Mouse (Mus musculus) embryonic facial prominence, embryonic 11.5 days (tissue): ENCODE results near the gene Pxk. TPM values are rescaled to one million over a fixed set of nuclear protein-coding genes. Genes with fewer than 3 reads are reported as not detected.

Experiments
- ATAC-seq: fragments of 200-750 bp; cut with Nextera tagmentation; replicated peaks from 2 replicates; pipeline ENCODE4 v1.8.0; 2017; ENCODE audit warnings: low read depth; ENCODE audit not compliant: insufficient number of reproducible peaks, low FRiP score, low TSS enrichment
- DNase-seq: peaks from one replicate; pipeline ENCODE4 v3.0.0-alpha.2; 2015; ENCODE audit warnings: low spot score
- H3K27ac ChIP-seq: fragments of 300-500 bp; sonication (generic); replicated peaks from 2 replicates; pipeline ENCODE4 v1.5.1; 2014; ENCODE audit warnings: mild to moderate bottlenecking, low read depth, low read length, control low read depth
- H3K27me3 ChIP-seq: fragments of 300-500 bp; sonication (generic); 2 replicates; pipeline ENCODE4 v1.6.1; 2014; ENCODE audit warnings: mild to moderate bottlenecking, low read length, moderate library complexity, mixed read lengths; ENCODE audit not compliant: control insufficient read depth, insufficient read depth
- H3K36me3 ChIP-seq: fragments of 300-500 bp; sonication (generic); replicated peaks from 2 replicates; pipeline ENCODE4 v1.6.1; 2014; ENCODE audit warnings: low read depth, mild to moderate bottlenecking, low read length, moderate library complexity, mixed read lengths; ENCODE audit not compliant: control insufficient read depth, insufficient read depth
- H3K4me1 ChIP-seq: fragments of 300-500 bp; sonication (generic); 2 replicates; pipeline ENCODE4 v1.6.1; 2014; ENCODE audit warnings: low read length, mixed read lengths; ENCODE audit not compliant: control insufficient read depth, insufficient read depth
- H3K4me2 ChIP-seq: fragments of 300-500 bp; sonication (generic); 2 replicates; pipeline ENCODE4 v1.6.1; 2014; ENCODE audit warnings: low read depth, mild to moderate bottlenecking, control low read depth, low read length, moderate library complexity
- H3K4me3 ChIP-seq: fragments of 300-500 bp; sonication (generic); 2 replicates; pipeline ENCODE4 v1.5.1; 2014; ENCODE audit warnings: low read depth, low read length, control low read depth
- H3K9ac ChIP-seq: fragments of 300-500 bp; sonication (generic); replicated peaks from 2 replicates; pipeline ENCODE4 v1.6.1; 2014; ENCODE audit warnings: mild to moderate bottlenecking, control low read depth, low read length
- H3K9me3 ChIP-seq: fragments of 300-500 bp; sonication (generic); replicated peaks from 2 replicates; pipeline ENCODE4 v1.6.1; 2016; ENCODE audit warnings: mild to moderate bottlenecking, low read length, inconsistent platforms, mixed read lengths; ENCODE audit not compliant: control insufficient read depth
- WGBS: fragments of 180-500 bp; shearing (Covaris S2); extraction: QIAGEN DNeasy Blood & Tissue Kit; methylation state at CpG from one replicate; pipeline ENCODE4 v1.1.7; 2014; 5-methylcytosine and 5-hydroxymethylcytosine counted together
- polyA plus RNA-seq: library from polyadenylated mRNA; unstranded; fragments of >200 nt; fragmentation: Nextera tagmentation; extraction: Ambion mirVana; gene quantifications from 2 replicates; pipeline ENCODE4 v1.2.1, GENCODE M21; 2014

Gene Pxk
- polyA plus RNA-seq, 1 experiment from 2014 or later, result 23.4 TPM

DNA sequence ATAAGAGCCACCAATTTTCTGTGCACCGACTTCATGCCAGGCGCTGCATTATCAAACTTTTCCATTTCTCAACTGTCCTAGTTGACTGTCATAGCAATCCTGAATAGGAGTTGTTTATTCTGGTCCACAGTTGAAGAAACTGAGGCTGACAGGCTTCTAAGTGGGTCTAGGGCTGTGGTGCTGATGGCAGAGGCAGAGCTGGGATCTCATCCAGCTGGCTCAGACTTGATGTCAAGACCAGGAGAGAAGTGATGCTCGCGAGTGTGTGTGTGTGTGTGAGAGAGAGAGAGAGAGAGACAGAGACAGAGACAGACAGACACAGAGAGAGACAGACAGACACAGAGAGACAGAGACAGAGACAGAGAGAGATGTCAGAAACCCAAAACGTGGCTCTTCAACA is 102.8 kb downstream of the Pxk start:
- H3K9me3 ChIP-seq, result no peaks in the 10 kb centered on the region
- no peaks in the 10 kb centered on the region for H3K4me1 ChIP-seq
- DNase-seq, result no peak
- ATAC-seq, result no peak
- no peak overlapping the region for H3K4me2 ChIP-seq
- H3K27ac ChIP-seq, result no peak overlapping the region
- H3K36me3 ChIP-seq, result no peaks in the 10 kb centered on the region
- no peaks in the 10 kb centered on the region for H3K27me3 ChIP-seq
- H3K9ac ChIP-seq, result no peak overlapping the region
- H3K4me3 ChIP-seq, result no peak overlapping the region
- WGBS, result 80% methylated on average over 5 of the region's 5 CpGs

DNA sequence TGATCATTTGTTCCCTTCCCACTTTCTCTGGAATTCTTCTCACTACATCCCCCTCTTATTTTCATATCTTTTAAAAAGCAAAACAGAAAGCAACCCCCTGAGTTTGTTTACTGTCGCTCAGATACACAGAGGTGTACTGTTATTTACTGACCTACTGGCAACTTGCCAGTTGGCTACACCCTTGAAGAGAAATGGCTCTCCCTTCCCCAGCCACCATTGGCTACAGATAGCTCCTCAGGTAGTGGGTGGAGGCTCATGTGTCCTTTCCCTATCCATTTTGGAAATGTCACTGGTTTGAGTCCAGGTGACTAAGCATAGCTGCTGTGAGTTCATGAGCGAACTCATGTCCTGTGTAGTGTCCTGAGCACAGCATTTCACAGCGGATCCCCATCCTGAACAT is 103.7 kb downstream of the Pxk start:
- WGBS, result 61% methylated on average over 3 of the region's 3 CpGs
- Histone ChIP-seq H3K4me1 (no peaks in the 10 kb centered on the region), H3K9me3 (no peaks in the 10 kb centered on the region), H3K27ac (no peak overlapping the region), H3K27me3 (no peaks in the 10 kb centered on the region), H3K36me3 (no peaks in the 10 kb centered on the region), H3K4me2 (no peak overlapping the region), H3K4me3 (no peak overlapping the region), H3K9ac (no peak overlapping the region)
- no peak for DNase-seq
- ATAC-seq, result no peak

DNA sequence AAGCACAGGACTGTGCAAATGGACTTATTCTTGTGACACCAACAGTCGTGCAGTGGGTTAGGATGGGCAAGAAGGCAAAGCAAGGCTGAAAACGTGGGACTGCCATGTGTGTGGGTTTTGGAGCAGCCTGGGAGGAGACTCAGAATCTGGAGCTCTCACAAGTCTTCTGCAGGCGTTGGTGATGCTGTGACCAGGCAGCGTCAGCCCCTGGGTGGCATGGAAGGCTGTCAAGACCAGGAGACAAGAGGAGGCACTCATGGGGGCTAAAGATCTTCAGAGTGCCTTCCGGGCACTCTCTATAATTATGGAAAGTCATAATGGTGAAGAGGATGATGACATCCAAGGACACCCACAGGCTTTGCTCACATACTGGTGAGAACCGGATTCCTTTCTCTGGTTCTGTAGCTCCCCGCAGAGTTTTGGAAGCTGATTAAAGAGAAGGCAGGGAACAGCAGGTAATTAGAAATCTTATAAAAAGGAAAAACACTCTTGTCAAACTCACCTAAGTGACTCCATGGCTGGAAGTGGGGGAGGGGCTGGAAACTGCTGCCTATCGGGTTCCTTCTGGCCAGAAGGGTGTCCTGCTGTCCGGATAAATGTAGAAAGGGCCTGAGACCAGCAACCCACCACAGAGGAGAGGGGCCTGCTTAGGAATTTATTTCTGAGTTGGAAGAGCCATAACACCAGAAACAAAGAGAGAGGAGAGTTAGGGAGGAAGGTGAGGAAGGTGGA is 108.3 kb downstream of the Pxk start:
- Histone ChIP-seq H3K27me3 (no peaks in the 10 kb centered on the region), H3K9me3 (no peaks in the 10 kb centered on the region), H3K9ac (no peak overlapping the region), H3K4me1 (no peaks in the 10 kb centered on the region), H3K4me3 (no peak overlapping the region), H3K36me3 (no peaks in the 10 kb centered on the region), H3K27ac (no peak overlapping the region), H3K4me2 (no peak overlapping the region)
- no peak for DNase-seq
- 59% methylated on average over 9 of the region's 9 CpGs for WGBS
- no peak for ATAC-seq

DNA sequence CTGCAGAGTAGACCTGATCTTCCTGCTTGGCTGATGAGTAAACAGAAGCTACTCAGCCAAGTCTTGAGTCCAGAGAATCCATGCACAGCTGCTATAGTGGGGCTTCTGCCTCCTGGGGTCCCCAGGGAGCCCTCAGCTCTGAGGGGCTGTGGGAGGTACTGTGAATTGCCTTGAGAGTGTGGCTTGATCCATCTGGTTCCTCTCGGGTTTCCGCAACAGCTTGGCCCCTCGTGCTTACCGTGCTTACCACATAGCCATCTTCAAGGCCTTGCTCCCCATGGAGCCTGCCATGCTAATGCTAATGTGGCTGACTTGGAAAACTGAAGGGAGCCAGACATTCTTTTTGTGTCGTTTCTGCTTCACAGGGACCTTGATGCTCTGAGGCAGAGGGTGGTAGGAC is 109.1 kb downstream of the Pxk start:
- no peaks in the 10 kb centered on the region for H3K4me1 ChIP-seq
- no peaks in the 10 kb centered on the region for H3K9me3 ChIP-seq
- H3K27me3 ChIP-seq, result no peaks in the 10 kb centered on the region
- peak; percentile 85 for ATAC-seq
- no peak overlapping the region for H3K4me2 ChIP-seq
- 24% methylated on average over 5 of the region's 5 CpGs for WGBS
- no peak overlapping the region for H3K27ac ChIP-seq
- H3K36me3 ChIP-seq, result no peaks in the 10 kb centered on the region
- peak; percentile 39 for DNase-seq
- H3K9ac ChIP-seq, result no peak overlapping the region
- no peak overlapping the region for H3K4me3 ChIP-seq

DNA sequence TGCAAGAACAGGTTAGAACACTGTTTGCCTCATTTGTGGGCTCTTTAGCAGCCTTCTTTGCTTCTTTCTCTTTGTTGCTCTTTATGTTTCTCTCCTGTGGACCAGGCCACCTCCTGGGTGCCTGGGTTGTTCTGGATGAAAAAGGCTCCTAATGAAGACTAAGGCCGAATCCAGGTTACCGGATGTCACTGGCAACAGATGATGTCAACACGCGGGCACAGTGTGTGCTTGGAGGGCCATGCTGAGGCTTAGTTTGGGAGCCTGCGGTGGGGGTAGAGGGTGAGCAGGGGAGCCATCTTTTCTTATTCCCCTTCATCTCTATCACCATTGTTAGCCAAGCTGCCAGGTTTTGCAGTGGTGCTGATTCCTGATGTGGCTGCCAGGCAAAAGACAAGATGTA is 109.5 kb downstream of the Pxk start:
- Histone ChIP-seq H3K4me1 (no peaks in the 10 kb centered on the region), H3K4me2 (no peak overlapping the region), H3K9ac (no peak overlapping the region), H3K36me3 (no peaks in the 10 kb centered on the region), H3K27me3 (no peaks in the 10 kb centered on the region), H3K4me3 (no peak overlapping the region), H3K9me3 (no peaks in the 10 kb centered on the region), H3K27ac (no peak overlapping the region)
- ATAC-seq (no peak), DNase-seq (no peak)
- WGBS, result 67% methylated on average over 5 of the region's 5 CpGs

DNA sequence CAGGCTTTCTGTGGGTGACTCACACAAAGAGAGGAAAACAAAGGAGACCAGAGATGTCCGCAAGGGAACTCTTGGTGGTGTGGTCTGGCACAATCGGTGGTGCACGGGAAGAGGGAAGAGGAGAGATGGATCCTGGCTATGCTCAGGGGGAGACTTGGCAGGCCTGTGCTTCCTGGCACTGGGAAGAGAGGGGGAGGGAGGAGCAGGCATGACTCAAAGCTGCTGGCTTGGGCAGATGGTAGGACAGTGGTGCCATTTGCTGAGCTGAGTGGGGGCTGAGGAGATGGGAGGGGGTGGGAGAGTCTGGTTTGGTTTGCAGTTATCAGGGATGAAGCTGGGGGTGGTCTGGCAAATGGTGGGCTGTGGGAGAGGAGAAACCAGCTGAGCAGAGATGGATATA is 110.9 kb downstream of the Pxk start:
- H3K36me3 ChIP-seq, result no peaks in the 10 kb centered on the region
- no peak overlapping the region for H3K27ac ChIP-seq
- no peaks in the 10 kb centered on the region for H3K27me3 ChIP-seq
- DNase-seq (no peak), ATAC-seq (no peak)
- H3K9me3 ChIP-seq, result no peaks in the 10 kb centered on the region
- 85% methylated on average over 3 of the region's 3 CpGs for WGBS
- H3K9ac ChIP-seq, result no peak overlapping the region
- H3K4me3 ChIP-seq, result no peak overlapping the region
- no peak overlapping the region for H3K4me2 ChIP-seq
- H3K4me1 ChIP-seq, result no peaks in the 10 kb centered on the region

DNA sequence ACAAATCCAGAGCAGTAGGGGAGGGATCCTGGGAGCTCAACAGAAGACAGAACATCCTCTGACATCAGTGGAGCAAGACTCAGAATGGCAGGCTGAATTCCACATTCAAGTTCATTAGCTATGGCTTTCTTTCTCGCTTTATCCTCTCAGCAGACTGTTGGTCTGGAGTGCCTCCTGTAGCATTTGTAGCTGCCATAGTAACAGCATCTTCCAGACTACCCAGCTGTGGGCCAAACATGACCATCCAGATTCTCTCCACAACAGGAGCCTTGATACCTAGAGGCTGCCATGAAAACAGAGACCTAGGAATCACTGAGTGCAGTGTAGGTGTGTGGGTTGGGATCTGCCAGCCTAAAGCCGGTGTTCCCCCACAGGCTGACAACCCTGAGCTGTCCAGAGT is 111.9 kb downstream of the Pxk start:
- Histone ChIP-seq H3K4me3 (no peak overlapping the region), H3K27ac (no peak overlapping the region), H3K36me3 (no peaks in the 10 kb centered on the region), H3K9me3 (no peaks in the 10 kb centered on the region), H3K9ac (no peak overlapping the region), H3K4me2 (no peak overlapping the region), H3K4me1 (no peaks in the 10 kb centered on the region), H3K27me3 (no peaks in the 10 kb centered on the region)
- ATAC-seq, result no peak
- no peak for DNase-seq
- WGBS, result 90% methylated on average over 2 of the region's 2 CpGs

DNA sequence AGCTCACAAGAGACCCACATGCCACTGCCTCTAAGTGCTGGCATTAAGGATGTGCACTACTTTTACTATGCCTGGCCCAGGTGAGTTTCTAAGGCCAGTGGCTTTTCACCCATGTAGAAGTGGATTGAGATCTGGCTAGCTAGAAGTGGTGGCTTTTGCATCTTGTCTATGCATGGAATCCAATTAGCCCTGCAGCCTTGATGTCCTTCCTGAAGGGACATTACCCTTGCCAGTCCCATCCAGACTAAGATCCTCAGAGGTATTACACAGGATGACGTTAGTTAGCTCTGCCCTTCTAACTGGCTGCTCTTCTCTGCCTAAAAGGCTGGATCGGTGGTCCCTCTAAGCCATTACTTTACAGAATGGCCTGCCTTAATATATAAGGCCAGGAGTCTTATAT is 115.0 kb downstream of the Pxk start:
- H3K9ac ChIP-seq, result no peak overlapping the region
- H3K4me1 ChIP-seq, result no peaks in the 10 kb centered on the region
- ATAC-seq, result no peak
- H3K36me3 ChIP-seq, result no peaks in the 10 kb centered on the region
- WGBS, result 76% methylated on average over 2 of the region's 2 CpGs
- H3K4me3 ChIP-seq, result no peak overlapping the region
- H3K27ac ChIP-seq, result no peak overlapping the region
- H3K9me3 ChIP-seq, result no peaks in the 10 kb centered on the region
- no peak overlapping the region for H3K4me2 ChIP-seq
- DNase-seq, result no peak
- H3K27me3 ChIP-seq, result no peaks in the 10 kb centered on the region
